Mouse (Mus musculus) adrenal gland, postnatal 25 days (tissue): ENCODE data around the gene Olfr844. TPM values are rescaled to one million over a fixed set of nuclear protein-coding genes. Genes with fewer than 3 reads are reported as not detected.

Experiments
- DNase-seq: peaks from one replicate; pipeline ENCODE4 v3.0.0; 2021; ENCODE audit warnings: mixed read lengths
- long read RNA-seq: library from polyadenylated mRNA; stranded (forward); transcript quantifications from one replicate; pipeline ENCODE4 v2.0.0, GENCODE M21; 2021
- total RNA-seq: library from RNA; stranded (reverse); gene quantifications from 2 replicates; pipeline ENCODE4 v1.2.3, GENCODE M21; 2021

The Olfr844 gene
- not detected in 2 replicates for total RNA-seq
- long read RNA-seq: 0 reads

DNA sequence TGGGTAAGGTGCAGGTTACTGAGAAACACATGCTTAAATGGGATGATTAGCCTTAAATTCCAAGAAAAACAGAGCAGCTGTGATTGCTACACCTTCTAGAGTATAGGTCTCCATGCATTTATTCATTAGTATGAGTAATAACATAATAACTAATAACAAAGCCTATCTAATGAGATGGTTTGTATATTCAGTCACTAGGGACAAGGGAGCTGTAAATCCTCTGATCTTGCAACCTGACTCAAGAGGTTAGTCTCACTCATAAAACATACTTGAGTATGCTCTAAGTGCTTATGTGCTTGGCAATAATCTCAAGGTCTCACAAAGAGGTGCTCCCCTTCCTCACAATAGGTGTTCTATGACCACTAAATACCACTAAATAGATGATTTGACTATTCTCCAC lies at the start of gene Olfr844:
Olfr844 (plus strand) TSS at position 301 of the 400 bp plus-strand sequence.
- DNase-seq: no peak

DNA sequence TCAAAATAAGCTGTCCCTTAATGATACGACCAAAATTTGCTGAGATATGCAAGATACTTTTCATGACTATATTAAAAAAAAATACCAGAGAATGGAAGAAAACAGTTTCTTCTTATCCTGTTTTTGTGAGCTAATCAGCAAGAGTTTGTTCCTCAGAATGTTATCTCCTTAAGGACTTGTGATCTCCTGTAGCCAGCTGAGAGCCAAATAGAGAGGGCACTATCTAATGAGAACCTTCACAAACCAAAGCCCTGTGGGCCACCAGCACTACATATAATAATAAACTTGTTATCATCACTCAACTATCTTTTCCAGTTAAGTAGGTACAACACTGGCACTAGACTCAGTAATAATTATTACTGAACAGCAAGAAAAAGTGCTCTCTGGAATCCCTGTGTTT lies 20.0 kb downstream of the Olfr844 start, which contains the start of gene Olfr845:
Olfr845 (plus strand) TSS at position 301 of the 400 bp plus-strand sequence.
- no peak for DNase-seq

DNA sequence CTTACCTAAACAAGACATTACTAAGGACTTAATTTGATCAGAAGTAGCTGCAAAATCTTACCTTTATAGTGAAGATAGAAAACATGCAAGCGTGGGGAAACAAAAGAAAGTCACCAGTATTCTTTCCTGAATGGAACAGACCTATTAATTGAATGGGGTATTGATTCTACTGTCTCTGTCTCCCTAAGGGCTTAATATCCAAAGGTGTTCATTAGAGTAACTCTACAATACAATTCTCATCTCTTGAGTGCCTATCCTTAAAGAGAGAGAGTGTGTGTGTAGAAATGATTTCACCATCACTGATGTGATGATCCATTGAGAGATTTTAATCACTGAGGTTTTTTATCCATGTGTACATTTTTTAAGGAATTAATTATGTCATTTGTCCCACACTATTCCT lies 47.8 kb downstream of the Olfr844 start, which contains the start of gene Olfr846:
Olfr846 (minus strand) TSS at position 101 of the 400 bp plus-strand sequence.
- no peak for DNase-seq

Other genes starting within 250 kb of the Olfr844 start
- gene Olfr836, start 196.0 kb upstream of the Olfr844 start, total RNA-seq: not detected in 2 replicates
- gene Olfr837, start 180.0 kb upstream of the Olfr844 start, total RNA-seq: not detected in 2 replicates
- gene Olfr839-ps1, start 139.0 kb upstream of the Olfr844 start, total RNA-seq: 0.03 TPM in 1 of 2 replicates, not detected in the other
- gene Olfr843, start 64.4 kb upstream of the Olfr844 start, total RNA-seq: not detected in 2 replicates
- gene Olfr845, start 20.1 kb downstream of the Olfr844 start, total RNA-seq: not detected in 2 replicates
- not detected in 2 replicates for gene Olfr846, start 47.7 kb downstream of the Olfr844 start, total RNA-seq
- gene Olfr847, start 62.3 kb downstream of the Olfr844 start, total RNA-seq: not detected in 2 replicates
- not detected in 2 replicates for gene Olfr849, start 123.9 kb downstream of the Olfr844 start, total RNA-seq
- gene Olfr850, start 161.9 kb downstream of the Olfr844 start, total RNA-seq: not detected in 2 replicates
- not detected in 2 replicates for gene Olfr851, start 176.9 kb downstream of the Olfr844 start, total RNA-seq
- gene Olfr853, start 224.7 kb downstream of the Olfr844 start, total RNA-seq: not detected in 2 replicates